Mouse (Mus musculus) cerebellum, adult 2 months (tissue): ENCODE measurements at regions not wholly inside any gene's neighbourhood (a gene's known extent, or its start where the extent isn't known, plus 50 kb on each side); places are given as distances from the start of the nearest gene placed in this dataset.

Experiments used
- CTCF ChIP-seq: fragments of 200-500 bp; IDR thresholded peaks from 2 replicates; pipeline ENCODE4 v1.5.1; 2011; ENCODE audit warnings: low read depth, mild to moderate bottlenecking, control low read depth, low read length, moderate library complexity, borderline replicate concordance; ENCODE audit not compliant: insufficient read depth
- POLR2A ChIP-seq: fragments of 200-500 bp; IDR thresholded peaks from 2 replicates; pipeline ENCODE4 v1.6.1; 2011; ENCODE audit warnings: low read length, control low read depth, borderline replicate concordance; ENCODE audit not compliant: insufficient read depth

DNA sequence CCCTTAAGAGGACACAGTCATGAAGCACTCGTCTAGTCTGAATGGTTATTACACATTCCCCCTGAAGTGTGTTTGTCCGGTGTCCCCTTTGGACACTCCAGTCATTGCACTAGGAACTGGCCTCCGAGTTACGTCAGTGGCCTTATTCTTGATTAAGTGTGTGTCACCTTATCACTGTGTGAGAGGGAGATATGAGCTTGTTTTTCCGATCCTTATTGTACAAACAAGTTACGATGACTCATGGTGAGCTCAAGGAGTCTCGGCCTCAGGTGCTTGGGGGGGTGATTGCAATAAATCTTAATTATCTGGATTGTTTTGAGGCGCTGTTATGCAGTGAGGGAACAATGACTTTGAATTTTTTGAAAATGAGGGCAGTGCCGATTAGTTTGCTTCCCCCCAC lies 241.8 kb upstream of the 1700056E22Rik start:
- TF ChIP-seq CTCF (no peak), POLR2A (no peak)
